Mouse (Mus musculus) cerebellum, adult 2 months (tissue): ENCODE data around the gene Gpr61.

ENCODE experiments used
- CTCF ChIP-seq: fragments of 200-500 bp; IDR thresholded peaks from 2 replicates; pipeline ENCODE4 v1.5.1; 2011; ENCODE audit warnings: low read depth, mild to moderate bottlenecking, control low read depth, low read length, moderate library complexity, borderline replicate concordance; ENCODE audit not compliant: insufficient read depth
- POLR2A ChIP-seq: fragments of 200-500 bp; IDR thresholded peaks from 2 replicates; pipeline ENCODE4 v1.6.1; 2011; ENCODE audit warnings: low read length, control low read depth, borderline replicate concordance; ENCODE audit not compliant: insufficient read depth

- no peak for TF ChIP-seq CTCF
- no peak for TF ChIP-seq POLR2A
Measured at GRCm38 (mm10) chr3:108113591-108114289, 40.9 kb downstream of the Gpr61 start.
